Mouse (Mus musculus) hindbrain, embryonic 13.5 days (tissue): Measurements from ENCODE around the gene Fam214a. TPM values are rescaled to one million over a fixed set of nuclear protein-coding genes. Genes with fewer than 3 reads are reported as not detected.
A peak's percentile ranks its signal among the peaks of the same experiment; 100 is the strongest.

Experiments
- ATAC-seq: fragments of 200-750 bp; cut with Nextera tagmentation; 2 replicates; pipeline ENCODE4 v1.8.0; 2017; ENCODE audit warnings: moderate TSS enrichment; ENCODE audit not compliant: low FRiP score
- H3K27ac ChIP-seq: fragments of 300-500 bp; sonication (generic); 2 replicates; pipeline ENCODE4 v1.5.1; 2015; ENCODE audit warnings: inconsistent platforms, mild to moderate bottlenecking, moderate library complexity
- H3K27me3 ChIP-seq: fragments of 300-500 bp; sonication (generic); 2 replicates; pipeline ENCODE4 v1.6.1; 2015; ENCODE audit warnings: mild to moderate bottlenecking, inconsistent platforms
- H3K36me3 ChIP-seq: fragments of 300-500 bp; sonication (generic); 2 replicates; pipeline ENCODE4 v1.6.1; 2015; ENCODE audit warnings: mild to moderate bottlenecking, inconsistent platforms
- H3K4me1 ChIP-seq: fragments of 300-500 bp; sonication (generic); replicated peaks from 2 replicates; pipeline ENCODE4 v1.6.1; 2015; ENCODE audit warnings: inconsistent platforms
- H3K4me2 ChIP-seq: fragments of 300-500 bp; sonication (generic); 2 replicates; pipeline ENCODE4 v1.6.1; 2015; ENCODE audit warnings: inconsistent platforms, mild to moderate bottlenecking, moderate library complexity
- H3K4me3 ChIP-seq: fragments of 300-500 bp; sonication (generic); 2 replicates; pipeline ENCODE4 v1.5.1; 2015; ENCODE audit warnings: mild to moderate bottlenecking, inconsistent platforms
- H3K9ac ChIP-seq: fragments of 300-500 bp; sonication (generic); 2 replicates; pipeline ENCODE4 v1.6.1; 2015; ENCODE audit warnings: mild to moderate bottlenecking, inconsistent platforms
- H3K9me3 ChIP-seq: fragments of 300-500 bp; sonication (generic); 2 replicates; pipeline ENCODE4 v1.6.1; 2016; ENCODE audit warnings: inconsistent platforms
- WGBS: fragments of 180-500 bp; shearing (Covaris S2); methylation state at CpG from one replicate; pipeline ENCODE4 v1.1.7; 2015; 5-methylcytosine and 5-hydroxymethylcytosine counted together
- polyA plus RNA-seq: library from polyadenylated mRNA; unstranded; fragments of >200 nt; fragmentation: Nextera tagmentation; extraction: Ambion mirVana; gene quantifications from 2 replicates; pipeline ENCODE4 v1.2.1, GENCODE M21; 2015

Fam214a gene
- polyA plus RNA-seq = 27.0 and 30.2 TPM in 2 replicates

DNA sequence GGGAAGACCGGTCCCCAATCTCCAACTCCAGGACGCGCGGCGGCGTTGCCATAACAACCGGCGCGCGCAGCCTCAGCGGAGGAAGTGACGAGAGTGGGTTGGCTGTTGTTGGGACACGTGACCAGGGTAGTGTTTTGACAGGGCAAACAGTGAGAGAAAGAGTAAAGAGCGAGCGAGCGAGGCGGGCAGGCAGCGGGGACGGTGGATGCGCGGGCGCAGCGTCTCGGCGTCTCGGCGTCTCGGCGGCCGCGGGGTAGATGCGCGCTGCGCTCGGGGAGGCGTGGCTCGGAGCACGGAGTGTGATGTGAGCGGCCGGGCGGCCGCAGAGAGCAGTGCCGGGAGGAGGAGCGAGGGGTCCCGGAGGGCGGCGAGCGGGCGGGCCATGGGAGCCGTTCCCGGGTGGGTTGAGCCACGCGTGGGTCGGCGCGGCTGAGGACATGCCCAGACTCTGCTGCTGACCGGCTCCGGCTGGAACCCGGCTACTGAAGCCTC lies at the start of gene Fam214a:
Gene Fam214a (plus strand): TSS at position 129 of the 492 bp plus-strand sequence.
- H3K4me2 ChIP-seq = peak within 1 kb of the TSS; percentile 85
- peak within 1 kb of the TSS; percentile 96 for H3K27ac ChIP-seq
- peak within 1 kb of the TSS; percentile 96 for H3K4me3 ChIP-seq
- H3K36me3 ChIP-seq = peaks cover 7% of the 10 kb centered on the region
- no peaks in the 10 kb centered on the region for H3K9me3 ChIP-seq
- ATAC-seq = peak; percentile 97
- no peaks in the 10 kb centered on the region for H3K27me3 ChIP-seq
- 0% methylated on average over 59 of the region's 59 CpGs for WGBS
- peaks cover 21% of the 10 kb centered on the region for H3K4me1 ChIP-seq
- H3K9ac ChIP-seq = peak within 1 kb of the TSS; percentile 93

GRCm38 (mm10) chr9:74904866-74905508 lies 47.7 kb upstream of the Fam214a start:
- Histone ChIP-seq H3K4me3 (no peak overlapping the region), H3K9ac (no peak overlapping the region), H3K27me3 (no peaks in the 10 kb centered on the region), H3K36me3 (no peaks in the 10 kb centered on the region), H3K9me3 (no peaks in the 10 kb centered on the region), H3K4me2 (no peak overlapping the region), H3K4me1 (no peaks in the 10 kb centered on the region), H3K27ac (no peak overlapping the region)
- ATAC-seq = peak; percentile 73; the same call in 1 of the 2 replicates
- WGBS = 18% methylated on average over 7 of the region's 7 CpGs

DNA sequence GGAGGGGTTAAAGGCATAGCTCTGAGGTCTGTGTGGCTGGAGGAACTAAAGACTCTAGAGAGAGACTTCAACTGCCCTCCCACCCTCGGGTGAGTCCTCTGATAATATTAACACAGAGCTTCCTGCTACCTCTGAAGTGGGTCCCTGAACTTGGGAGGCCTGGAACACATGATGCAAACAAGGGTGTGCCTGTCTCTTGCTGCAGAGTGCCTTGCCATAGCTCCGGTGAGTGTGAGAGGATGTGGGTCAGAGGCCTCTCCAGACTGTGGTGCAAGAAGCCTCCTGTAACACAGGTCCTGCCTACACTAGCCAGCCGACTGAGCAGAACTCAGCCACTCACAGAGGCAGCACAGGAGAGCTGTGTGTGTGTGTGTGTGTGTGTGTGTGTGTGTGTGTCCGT lies 45.7 kb upstream of the Fam214a start:
- H3K36me3 ChIP-seq = no peaks in the 10 kb centered on the region
- ATAC-seq = no peak
- H3K27ac ChIP-seq = no peak overlapping the region
- H3K27me3 ChIP-seq = no peaks in the 10 kb centered on the region
- no peaks in the 10 kb centered on the region for H3K4me1 ChIP-seq
- H3K9ac ChIP-seq = no peak overlapping the region
- 63% methylated on average over 4 of the region's 4 CpGs for WGBS
- no peak overlapping the region for H3K4me3 ChIP-seq
- H3K9me3 ChIP-seq = no peaks in the 10 kb centered on the region
- H3K4me2 ChIP-seq = no peak overlapping the region

- no peak overlapping the region for H3K27ac ChIP-seq
- WGBS = 62% methylated on average over 15 of the region's 15 CpGs
- H3K27me3 ChIP-seq = no peaks in the 10 kb centered on the region
- H3K4me2 ChIP-seq = no peak overlapping the region
- H3K9me3 ChIP-seq = no peaks in the 10 kb centered on the region
- ATAC-seq = no peak
- H3K4me1 ChIP-seq = no peaks in the 10 kb centered on the region
- no peaks in the 10 kb centered on the region for H3K36me3 ChIP-seq
- H3K9ac ChIP-seq = no peak overlapping the region
- no peak overlapping the region for H3K4me3 ChIP-seq
These were observed 43.4 kb upstream of the Fam214a start for GRCm38 (mm10) chr9:74909245-74909644.

DNA sequence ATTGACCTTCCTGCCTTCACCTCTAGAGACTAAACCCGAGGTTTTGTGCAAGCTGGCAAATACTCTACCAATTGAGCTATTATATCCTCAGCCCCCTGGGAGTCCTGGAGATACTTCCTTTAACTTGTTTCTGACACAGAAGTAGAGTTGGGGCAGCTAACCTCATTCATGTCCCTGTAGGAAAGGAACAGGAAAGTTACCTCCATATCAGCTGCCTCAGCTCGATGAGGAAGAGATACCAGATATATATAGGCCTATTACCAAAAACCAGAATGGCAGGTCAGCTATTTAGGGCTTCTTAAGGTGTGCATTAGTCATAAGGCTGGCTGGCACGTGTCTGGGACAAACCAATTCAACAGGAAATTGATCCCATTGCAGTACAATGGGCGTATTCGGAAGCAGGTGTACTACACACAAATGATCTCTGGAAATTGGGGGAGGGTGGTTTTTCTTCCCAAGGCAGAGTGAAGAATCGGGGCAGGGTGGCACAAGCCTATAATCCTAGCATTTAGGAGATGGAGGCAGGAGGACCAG lies 42.4 kb upstream of the Fam214a start:
- no peaks in the 10 kb centered on the region for H3K36me3 ChIP-seq
- no peak overlapping the region for H3K4me2 ChIP-seq
- no peak overlapping the region for H3K9ac ChIP-seq
- ATAC-seq = no peak
- H3K27me3 ChIP-seq = no peaks in the 10 kb centered on the region
- H3K4me3 ChIP-seq = no peak overlapping the region
- H3K9me3 ChIP-seq = no peaks in the 10 kb centered on the region
- H3K4me1 ChIP-seq = no peaks in the 10 kb centered on the region
- no peak overlapping the region for H3K27ac ChIP-seq
- WGBS = 89% methylated on average over 6 of the region's 6 CpGs

DNA sequence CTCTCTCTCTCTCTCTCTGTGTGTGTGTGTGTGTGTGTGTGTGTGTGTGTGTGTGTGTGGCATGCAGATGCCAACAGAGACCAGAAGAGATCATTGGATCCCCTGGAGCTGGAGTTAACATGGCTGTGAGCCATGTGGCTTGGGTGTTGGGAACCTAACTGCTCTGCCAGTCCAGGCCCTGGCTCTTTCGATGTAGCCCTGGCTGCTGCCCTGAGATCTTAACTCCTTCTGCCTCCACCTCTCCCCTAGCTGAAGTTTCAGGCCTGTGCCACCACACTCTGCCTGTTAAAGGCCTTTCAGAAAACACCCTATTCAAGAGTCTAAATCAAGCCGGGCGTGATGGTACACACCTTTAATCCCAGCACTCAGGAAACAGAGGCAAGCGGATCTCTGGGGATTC lies 41.3 kb upstream of the Fam214a start:
- H3K9me3 ChIP-seq = no peaks in the 10 kb centered on the region
- no peaks in the 10 kb centered on the region for H3K4me1 ChIP-seq
- H3K27me3 ChIP-seq = no peaks in the 10 kb centered on the region
- H3K4me3 ChIP-seq = no peak overlapping the region
- no peak overlapping the region for H3K27ac ChIP-seq
- 84% methylated on average over 4 of the region's 4 CpGs for WGBS
- ATAC-seq = no peak
- no peaks in the 10 kb centered on the region for H3K36me3 ChIP-seq
- H3K9ac ChIP-seq = no peak overlapping the region
- no peak overlapping the region for H3K4me2 ChIP-seq

DNA sequence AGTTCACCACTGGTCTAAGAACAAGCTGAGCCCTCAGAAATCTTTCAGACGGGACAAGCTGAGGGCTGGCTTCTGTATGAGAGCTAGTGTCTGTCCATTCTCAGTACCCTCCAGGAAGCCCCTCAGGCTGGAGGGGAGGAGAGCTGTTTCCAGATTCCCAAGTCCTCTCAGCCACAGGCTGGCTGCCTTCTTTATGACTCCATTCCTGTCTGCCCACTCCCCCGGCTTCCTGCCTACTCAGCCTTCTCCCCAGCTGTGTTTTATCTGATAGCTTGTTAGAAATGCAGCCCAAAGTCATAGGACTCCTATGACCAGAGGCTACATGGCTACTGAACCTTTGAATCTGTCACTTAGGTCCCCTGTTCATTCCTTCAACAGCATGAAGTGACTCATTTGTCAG lies 40.8 kb upstream of the Fam214a start:
- WGBS = 59% methylated on average over 2 of the region's 2 CpGs
- H3K36me3 ChIP-seq = no peaks in the 10 kb centered on the region
- no peak overlapping the region for H3K9ac ChIP-seq
- ATAC-seq = no peak
- H3K4me1 ChIP-seq = no peaks in the 10 kb centered on the region
- no peak overlapping the region for H3K4me2 ChIP-seq
- no peak overlapping the region for H3K27ac ChIP-seq
- H3K27me3 ChIP-seq = no peaks in the 10 kb centered on the region
- no peaks in the 10 kb centered on the region for H3K9me3 ChIP-seq
- no peak overlapping the region for H3K4me3 ChIP-seq

GRCm38 (mm10) chr9:74912619-74913376 lies 39.9 kb upstream of the Fam214a start:
- WGBS = 71% methylated on average over 19 of the region's 19 CpGs
- ATAC-seq = no peak
- 0 out of 2 replicates have a peak, but pooled peaks cover 3% of the 10 kb centered on the region for H3K36me3 ChIP-seq
- H3K27ac ChIP-seq = no peak overlapping the region
- no peak overlapping the region for H3K4me2 ChIP-seq
- no peak overlapping the region for H3K4me3 ChIP-seq
- H3K27me3 ChIP-seq = no peaks in the 10 kb centered on the region
- no peaks in the 10 kb centered on the region for H3K4me1 ChIP-seq
- H3K9ac ChIP-seq = no peak overlapping the region
- peaks cover 7% of the 10 kb centered on the region; the same call in 1 of the 2 replicates for H3K9me3 ChIP-seq

GRCm38 (mm10) chr9:74915611-74916010 lies 37.1 kb upstream of the Fam214a start:
- Histone ChIP-seq H3K9ac (no peak overlapping the region), H3K9me3 (peaks cover 8% of the 10 kb centered on the region; the same call in 1 of the 2 replicates), H3K27ac (no peak overlapping the region), H3K4me1 (no peaks in the 10 kb centered on the region), H3K4me2 (no peak overlapping the region), H3K36me3 (0 out of 2 replicates have a peak, but pooled peaks cover 3% of the 10 kb centered on the region), H3K27me3 (no peaks in the 10 kb centered on the region), H3K4me3 (no peak overlapping the region)
- ATAC-seq = no peak
- WGBS = 86% methylated on average over 3 of the region's 3 CpGs

- no peak overlapping the region for H3K4me3 ChIP-seq
- 93% methylated on average over 12 of the region's 12 CpGs for WGBS
- H3K27ac ChIP-seq = no peak overlapping the region
- 0 out of 2 replicates have a peak, but pooled peaks cover 3% of the 10 kb centered on the region for H3K36me3 ChIP-seq
- H3K4me1 ChIP-seq = peaks cover 15% of the 10 kb centered on the region
- no peaks in the 10 kb centered on the region for H3K27me3 ChIP-seq
- ATAC-seq = no peak
- H3K4me2 ChIP-seq = no peak overlapping the region
- peaks cover 8% of the 10 kb centered on the region; the same call in 1 of the 2 replicates for H3K9me3 ChIP-seq
- H3K9ac ChIP-seq = no peak overlapping the region
These were observed 32.2 kb upstream of the Fam214a start for GRCm38 (mm10) chr9:74920450-74920849.

DNA sequence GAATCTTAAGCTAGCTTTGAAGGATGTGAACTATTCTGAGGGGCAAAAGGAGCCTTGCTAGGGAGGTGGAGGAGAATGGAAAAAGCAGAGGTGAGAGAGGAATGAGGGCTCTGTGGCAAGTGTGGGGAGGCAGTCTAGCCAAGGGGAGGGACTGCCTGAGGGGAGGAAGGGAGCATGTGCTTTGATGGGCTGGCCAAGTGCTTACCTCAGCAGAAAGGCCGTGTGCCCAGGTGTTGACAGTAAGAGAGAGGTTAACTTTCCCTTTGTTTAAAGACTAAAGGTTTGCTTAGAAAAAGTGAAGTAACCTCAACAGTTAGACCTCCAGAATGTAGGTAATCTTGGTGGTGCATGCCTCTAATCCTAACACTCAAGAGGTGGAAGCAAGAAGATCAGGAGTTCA lies 31.3 kb upstream of the Fam214a start:
- ATAC-seq = no peak
- H3K36me3 ChIP-seq = 0 out of 2 replicates have a peak, but pooled peaks cover 3% of the 10 kb centered on the region
- H3K4me2 ChIP-seq = no peak overlapping the region
- peaks cover 20% of the 10 kb centered on the region for H3K4me1 ChIP-seq
- H3K9ac ChIP-seq = no peak overlapping the region
- no peak overlapping the region for H3K27ac ChIP-seq
- 64% methylated on average over 1 of the region's 1 CpGs for WGBS
- H3K9me3 ChIP-seq = peaks cover 8% of the 10 kb centered on the region; the same call in 1 of the 2 replicates
- no peak overlapping the region for H3K4me3 ChIP-seq
- H3K27me3 ChIP-seq = no peaks in the 10 kb centered on the region

- H3K36me3 ChIP-seq = no peaks in the 10 kb centered on the region
- WGBS = 72% methylated on average over 3 of the region's 3 CpGs
- 0 out of 2 replicates have a peak, but pooled peaks cover under 1% of the 10 kb centered on the region for H3K9me3 ChIP-seq
- no peak for ATAC-seq
- no peak overlapping the region for H3K9ac ChIP-seq
- H3K4me1 ChIP-seq = peaks cover 20% of the 10 kb centered on the region
- H3K4me3 ChIP-seq = no peak overlapping the region
- no peaks in the 10 kb centered on the region for H3K27me3 ChIP-seq
- H3K4me2 ChIP-seq = no peak overlapping the region
- H3K27ac ChIP-seq = no peak overlapping the region
These were observed 29.8 kb upstream of the Fam214a start for GRCm38 (mm10) chr9:74922884-74923283.
